ENCODE assay signal across 11 mouse cellular contexts in genomic region chr1:119048988-119049387, GRCm38 (mm10). TPM values are rescaled to one million over a fixed set of nuclear protein-coding genes. Genes with fewer than 3 reads are reported as not detected.
DNase-seq lines count a peak whose midpoint lies in the region; ATAC-seq and TF ChIP-seq lines count a peak whose summit lies in the region.
"Had no signal": no experiment of that assay in that cellular context is flagged by ENCODE, and none has a peak within 500 bp of the region (broad histone marks: within the 10 kb centered on the region; RNA-seq: fewer than 3 reads in every experiment).

No protein-coding gene starts in this region.

- 0 out of 2 replicates have a peak overlapping the region, but pooled peaks have one; percentile 84 for H3K27ac ChIP-seq in gastrocnemius, adult 2 months
- no peak overlapping the region for H3K27ac ChIP-seq in lung, embryonic 16.5 days (ENCODE audit: low read length)
- H3K27ac ChIP-seq in hindbrain, embryonic 11.5 days (ENCODE audit: low read depth, low read length): peak overlapping the region; percentile 96
- no peak overlapping the region for H3K27ac ChIP-seq in midbrain, embryonic 16.5 days (ENCODE audit: low read length)
- H3K27ac ChIP-seq: liver, embryonic 15.5 days had no signal

- no peaks in the 10 kb centered on the region for H3K36me3 ChIP-seq in lung, embryonic 16.5 days (ENCODE audit: control insufficient read depth, insufficient read depth, low read length)
- H3K36me3 ChIP-seq in hindbrain, embryonic 11.5 days (ENCODE audit: control insufficient read depth, insufficient read depth, low read length): no peaks in the 10 kb centered on the region
- H3K36me3 ChIP-seq in midbrain, embryonic 16.5 days (ENCODE audit: control insufficient read depth, insufficient read depth, low read length): no peaks in the 10 kb centered on the region
- H3K36me3 ChIP-seq: liver, embryonic 15.5 days had no signal

- no peak for TF ChIP-seq CTCF in gastrocnemius, adult 2 months (IDR thresholded peaks at IDR 0.05)

- ATAC-seq in lung, embryonic 16.5 days (ENCODE audit: low read depth): no peak
- ATAC-seq in hindbrain, embryonic 11.5 days (ENCODE audit: low FRiP score): no peak
- no peak for ATAC-seq in midbrain, embryonic 16.5 days

- no peaks in the 10 kb centered on the region for H3K9me3 ChIP-seq in lung, embryonic 16.5 days (ENCODE audit: control insufficient read depth, low read length)
- no peaks in the 10 kb centered on the region for H3K9me3 ChIP-seq in hindbrain, embryonic 11.5 days (ENCODE audit: control insufficient read depth, low read length)
- H3K9me3 ChIP-seq in midbrain, embryonic 16.5 days (replicated peaks; ENCODE audit: control insufficient read depth, low read length, poor library complexity, severe bottlenecking): no peaks in the 10 kb centered on the region
- H3K9me3 ChIP-seq: liver, embryonic 15.5 days had no signal

- 23% methylated on average over 11 of the region's 11 CpGs for WGBS in lung, embryonic 16.5 days
- WGBS in hindbrain, embryonic 11.5 days: 2% methylated on average over 11 of the region's 11 CpGs
- 2% methylated on average over 11 of the region's 11 CpGs for WGBS in midbrain, embryonic 16.5 days

- no peak overlapping the region for H3K4me3 ChIP-seq in gastrocnemius, adult 2 months
- H3K4me3 ChIP-seq in lung, embryonic 16.5 days (ENCODE audit: low read length): no peak overlapping the region
- no peak overlapping the region for H3K4me3 ChIP-seq in hindbrain, embryonic 11.5 days (ENCODE audit: low read depth, low read length)
- H3K4me3 ChIP-seq in midbrain, embryonic 16.5 days (ENCODE audit: low read depth, low read length): no peak overlapping the region
- H3K4me3 ChIP-seq: liver, embryonic 15.5 days had no signal

- H3K9ac ChIP-seq in lung, embryonic 16.5 days (ENCODE audit: low read length): peak overlapping the region; percentile 27; the same call in 1 of the 2 replicates
- no peak overlapping the region for H3K9ac ChIP-seq in hindbrain, embryonic 11.5 days (ENCODE audit: low read depth, low read length)
- H3K9ac ChIP-seq in midbrain, embryonic 16.5 days (ENCODE audit: low read depth, low read length): no peak overlapping the region
- H3K9ac ChIP-seq: liver, embryonic 15.5 days had no signal

- intact Hi-C loops in gastrocnemius, adult 2 months (cut with DNase I): no loop called here
- intact Hi-C loops in gastrocnemius, postnatal 36 days (cut with DNase I): no loop called here

- peak overlapping the region; percentile 89; the same call in 1 of the 2 replicates for H3K4me2 ChIP-seq in lung, embryonic 16.5 days (ENCODE audit: low read depth, low read length)
- peak overlapping the region; percentile 51 for H3K4me2 ChIP-seq in hindbrain, embryonic 11.5 days (replicated peaks; ENCODE audit: low read depth, low read length)
- H3K4me2 ChIP-seq in midbrain, embryonic 16.5 days (ENCODE audit: low read length): peak overlapping the region; percentile 94; the same call in 1 of the 2 replicates
- H3K4me2 ChIP-seq: liver, embryonic 15.5 days had no signal

- no peak for DNase-seq in gastrocnemius, adult 2 months
- DNase-seq in gastrocnemius, postnatal 36 days: no peak
- no peak for DNase-seq in lung, postnatal 14 days
- peak; percentile 48 for DNase-seq in hindbrain, embryonic 11.5 days (ENCODE audit: low spot score)
- no peak for DNase-seq in adrenal gland, postnatal 4 days (ENCODE audit: low spot score in 2 of 2)
- DNase-seq in cerebellum, postnatal 10 days: no peak
- DNase-seq: cerebellum, adult 11-12 months; kidney, adult 2 months had no signal

- peaks cover 50% of the 10 kb centered on the region for H3K4me1 ChIP-seq in lung, embryonic 16.5 days (replicated peaks; ENCODE audit: control insufficient read depth, insufficient read depth, low read length)
- peaks cover 8% of the 10 kb centered on the region for H3K4me1 ChIP-seq in hindbrain, embryonic 11.5 days (replicated peaks; ENCODE audit: control insufficient read depth, insufficient read depth, low read length)
- H3K4me1 ChIP-seq in midbrain, embryonic 16.5 days (ENCODE audit: control insufficient read depth, insufficient read depth, low read length): peaks cover 39% of the 10 kb centered on the region

- H3K27me3 ChIP-seq in lung, embryonic 16.5 days (ENCODE audit: control insufficient read depth, insufficient read depth, low read depth, low read length): peaks cover 39% of the 10 kb centered on the region
- no peaks in the 10 kb centered on the region; the same call in 1 of the 2 replicates for H3K27me3 ChIP-seq in hindbrain, embryonic 11.5 days (ENCODE audit: control insufficient read depth, insufficient read depth, low read length)
- H3K27me3 ChIP-seq in midbrain, embryonic 16.5 days (ENCODE audit: control insufficient read depth, insufficient read depth, low read depth, low read length): peaks cover 3% of the 10 kb centered on the region

RNA-seq across cellular contexts. Expression of gene Gli2, which starts 4.4 kb away (rescaled TPM):
- 1 to 10 TPM in 1 of 2 experiments, under 1 TPM in 1; 0.94 to 1.4 TPM for total RNA-seq in gastrocnemius, adult 2 months (2021)
- 1 to 10 TPM; 1.1 to 2.0 TPM for total RNA-seq in gastrocnemius, postnatal 36 days (2021)
- polyA plus RNA-seq in lung, embryonic 16.5 days (2015; fragmentation: Nextera tagmentation; extraction: Ambion mirVana): 5.6 and 6.3 TPM in 2 replicates
- 7.1 and 8.7 TPM in 2 replicates for polyA plus RNA-seq in hindbrain, embryonic 11.5 days (2014; fragmentation: Nextera tagmentation; extraction: Ambion mirVana)
- polyA plus RNA-seq in midbrain, embryonic 16.5 days (2015; fragmentation: Nextera tagmentation; extraction: Ambion mirVana): 1.1 TPM in 2 replicates
- total RNA-seq in adrenal gland, postnatal 4 days (2021): 1 to 10 TPM; 3.9 to 4.3 TPM

Comparison
In these comparisons a context has a peak if more than half of its experiments do, and no peak if none do; other contexts are left out.
1. H3K27ac ChIP-seq: peak in gastrocnemius, adult 2 months (single experiment) and hindbrain, embryonic 11.5 days (single experiment); none in lung, embryonic 16.5 days (single experiment) and midbrain, embryonic 16.5 days (single experiment).
2. Peak in every context shown above with its lines, with median percentiles within 50 percentile points of each other: H3K4me2 ChIP-seq.